Mouse (Mus musculus): ENCODE data around the gene Sulf2.

The Sulf2 gene

DNA sequence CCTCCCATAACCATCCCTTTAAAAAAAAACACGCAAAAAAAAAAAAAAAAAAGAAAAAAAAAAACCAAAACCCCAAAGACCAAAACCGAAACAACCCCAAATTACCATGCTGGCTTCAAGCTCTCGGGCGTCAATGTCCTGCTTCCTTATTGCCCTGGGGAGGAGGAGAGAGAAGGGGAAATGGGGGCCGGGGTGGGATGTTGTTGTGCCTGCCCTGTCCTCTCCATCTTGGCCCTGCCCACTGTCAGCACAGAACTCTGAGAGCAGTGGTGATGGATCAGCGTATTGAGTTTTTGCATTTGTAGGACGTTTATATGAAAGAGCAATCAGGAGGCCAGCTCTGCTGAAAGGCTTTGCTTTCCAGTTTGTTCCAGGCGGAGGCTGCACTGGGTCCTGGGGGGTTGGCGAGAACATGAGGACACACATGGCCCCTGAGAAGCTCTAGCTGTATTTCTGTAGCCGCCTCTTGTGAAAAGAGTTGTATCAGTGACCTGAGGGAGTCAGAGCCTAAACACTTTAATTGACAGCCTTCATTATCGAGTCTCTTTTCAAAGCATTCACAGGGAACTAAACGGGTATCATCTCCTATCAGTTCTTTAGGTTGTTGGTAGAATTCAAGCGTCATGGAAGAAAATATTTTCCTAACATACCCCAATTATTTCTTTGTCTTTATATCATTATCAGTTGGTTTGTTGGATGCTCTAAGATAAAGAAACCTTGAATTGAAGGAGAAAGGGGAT is 125.0 kb downstream of the Sulf2 start:
- ATAC-seq (ENCODE audit: insufficient number of reproducible peaks, low FRiP score, low TSS enrichment): no peak

DNA sequence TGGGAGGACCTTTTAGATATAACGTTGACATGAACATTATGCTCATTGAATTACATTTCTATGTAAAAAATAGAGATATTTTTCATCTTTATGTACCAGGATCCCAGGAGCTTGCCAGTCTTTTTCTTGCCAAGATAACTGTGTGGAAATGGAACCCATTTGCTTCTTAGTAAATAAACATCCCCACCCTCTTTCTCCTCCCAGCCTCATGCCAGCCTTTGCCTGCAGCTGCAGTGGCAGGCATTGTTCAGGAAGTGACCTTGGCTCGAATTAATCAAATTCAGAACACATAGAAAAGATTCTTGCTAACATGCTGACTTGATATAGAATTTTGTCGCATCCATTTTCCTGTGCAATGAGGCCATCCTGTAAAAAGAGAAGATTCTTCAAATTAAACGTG is 126.2 kb downstream of the Sulf2 start:
- ATAC-seq (ENCODE audit: insufficient number of reproducible peaks, low FRiP score, low TSS enrichment): no peak

DNA sequence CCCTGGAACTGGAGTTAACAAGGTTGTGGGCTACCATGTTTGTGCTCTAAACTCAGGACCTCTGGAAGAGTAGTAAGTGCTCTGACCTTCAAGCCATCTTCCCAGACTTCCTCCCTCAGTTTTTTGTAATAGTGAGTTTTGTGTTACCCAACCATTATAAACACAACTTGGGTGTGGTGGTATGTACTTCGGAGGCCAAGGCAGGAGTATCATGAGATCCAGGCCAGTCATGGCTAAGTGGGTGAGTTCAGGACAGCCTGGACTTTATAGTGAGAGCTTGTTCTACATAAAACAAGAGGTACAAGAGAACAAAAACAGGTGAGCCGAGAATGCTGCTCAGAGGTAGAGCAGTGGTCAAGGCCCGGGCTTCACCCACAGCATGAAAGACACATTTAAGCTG is 127.6 kb downstream of the Sulf2 start:
- ATAC-seq (ENCODE audit: insufficient number of reproducible peaks, low FRiP score, low TSS enrichment): no peak

DNA sequence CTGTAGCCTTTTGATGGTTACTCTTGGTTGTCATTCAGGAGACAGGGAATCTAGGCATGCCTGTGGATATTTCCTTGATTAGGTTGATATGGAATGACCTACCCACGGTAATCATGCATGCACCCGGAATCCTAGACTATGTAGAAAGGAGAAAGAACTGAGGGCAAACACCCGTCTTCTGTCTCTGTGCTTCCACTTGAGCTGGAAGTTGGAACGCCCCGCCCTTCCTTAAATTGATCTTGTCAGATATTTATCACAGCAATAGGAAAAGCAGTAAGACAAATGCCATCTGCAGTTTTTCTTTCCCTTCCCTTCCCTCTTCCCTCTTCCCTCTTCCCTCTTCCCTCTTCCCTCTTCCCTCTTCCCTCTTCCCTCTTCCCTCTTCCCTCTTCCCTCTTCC is 129.5 kb downstream of the Sulf2 start:
- ATAC-seq (ENCODE audit: insufficient number of reproducible peaks, low FRiP score, low TSS enrichment): no peak

DNA sequence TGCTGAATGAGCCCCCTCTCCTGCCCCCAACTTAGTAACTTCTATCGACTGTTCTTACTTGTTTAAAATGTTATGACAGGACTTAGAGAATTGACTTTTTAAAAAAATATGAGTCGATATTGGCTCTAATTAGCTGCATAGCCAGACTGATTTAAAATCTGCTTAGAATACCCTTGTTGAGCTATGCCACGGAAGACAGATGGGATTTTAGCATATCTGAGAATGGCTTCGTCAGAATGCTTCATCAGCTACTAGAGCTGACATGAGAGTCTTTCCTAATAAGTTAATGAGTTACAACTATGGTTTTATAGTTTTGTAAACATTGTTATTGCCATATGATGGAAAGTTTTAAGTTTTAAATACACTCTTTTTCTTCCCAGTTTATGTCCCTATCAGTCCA is 130.8 kb downstream of the Sulf2 start:
- ATAC-seq (ENCODE audit: insufficient number of reproducible peaks, low FRiP score, low TSS enrichment): no peak

DNA sequence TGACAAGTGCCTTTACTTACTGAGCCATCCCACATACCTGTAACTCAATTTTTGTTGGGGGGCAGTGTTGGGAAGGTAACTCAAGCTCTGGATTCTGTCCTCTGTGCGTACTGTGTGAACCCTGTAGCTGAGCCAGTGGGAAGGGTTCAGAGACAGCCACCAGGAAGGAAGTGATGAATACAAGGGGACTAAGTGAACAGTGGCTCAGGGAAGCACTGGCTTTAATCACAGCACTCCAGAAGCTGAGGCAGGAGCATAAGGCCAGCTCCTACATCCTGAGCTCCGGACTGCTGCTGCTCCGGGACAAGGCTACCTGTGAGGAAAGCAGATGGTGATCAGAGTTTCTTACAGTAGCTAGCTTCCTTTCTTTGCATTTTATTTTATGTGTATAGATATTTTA is 131.4 kb downstream of the Sulf2 start:
- ATAC-seq (ENCODE audit: insufficient number of reproducible peaks, low FRiP score, low TSS enrichment): no peak

Data from cerebellum, adult (tissue).